Mouse (Mus musculus): ENCODE results near the gene C1qc. TPM values are rescaled to one million over a fixed set of nuclear protein-coding genes. Genes with fewer than 3 reads are reported as not detected.

The C1qc gene
- polyA plus RNA-seq, 1 experiment = 108 TPM

GRCm38 (mm10) chr4:136924529-136924928 is 31.7 kb upstream of the C1qc start:
- no peak for TF ChIP-seq CTCF (IDR thresholded peaks at IDR 0.05; ENCODE audit: extremely low read depth, insufficient read length, insufficient replicate concordance, low read depth, low read length)
- Histone ChIP-seq H3K4me1 (ENCODE audit: control insufficient read depth, insufficient read depth, insufficient read length, low read length) (no peaks in the 10 kb centered on the region), H3K4me3 (ENCODE audit: low read depth, low read length) (no peak overlapping the region), H3K27me3 (ENCODE audit: control insufficient read depth, insufficient read depth, low read length) (no peaks in the 10 kb centered on the region), H3K27ac (ENCODE audit: insufficient read depth, low read depth, low read length) (no peak overlapping the region), H3K36me3 (ENCODE audit: control insufficient read depth, insufficient read depth, low read length) (no peaks in the 10 kb centered on the region)
- 4% methylated on average over 6 of the region's 6 CpGs for WGBS

- no peak overlapping the region for H3K4me3 ChIP-seq (ENCODE audit: low read depth, low read length)
- no peak overlapping the region for H3K27ac ChIP-seq (ENCODE audit: insufficient read depth, low read depth, low read length)
- H3K4me1 ChIP-seq (ENCODE audit: control insufficient read depth, insufficient read depth, insufficient read length, low read length) = no peaks in the 10 kb centered on the region
- 67% methylated on average over 3 of the region's 3 CpGs for WGBS
- TF ChIP-seq POLR2A (IDR thresholded peaks at IDR 0.05; ENCODE audit: low read depth, low read length) (no peak), CTCF (IDR thresholded peaks at IDR 0.05; ENCODE audit: extremely low read depth, insufficient read length, insufficient replicate concordance, low read depth, low read length) (no peak)
- no peaks in the 10 kb centered on the region for H3K36me3 ChIP-seq (ENCODE audit: control insufficient read depth, insufficient read depth, low read length)
- no peaks in the 10 kb centered on the region for H3K27me3 ChIP-seq (ENCODE audit: control insufficient read depth, insufficient read depth, low read length)
These were observed 26.7 kb upstream of the C1qc start for GRCm38 (mm10) chr4:136919526-136919925.

- WGBS = 84% methylated on average over 8 of the region's 8 CpGs
- Histone ChIP-seq H3K27me3 (ENCODE audit: control insufficient read depth, insufficient read depth, low read length) (no peaks in the 10 kb centered on the region), H3K4me1 (ENCODE audit: control insufficient read depth, insufficient read depth, insufficient read length, low read length) (no peaks in the 10 kb centered on the region), H3K36me3 (ENCODE audit: control insufficient read depth, insufficient read depth, low read length) (no peaks in the 10 kb centered on the region), H3K27ac (ENCODE audit: insufficient read depth, low read depth, low read length) (no peak overlapping the region), H3K4me3 (ENCODE audit: low read depth, low read length) (no peak overlapping the region)
- no peak for TF ChIP-seq CTCF (IDR thresholded peaks at IDR 0.05; ENCODE audit: extremely low read depth, insufficient read length, insufficient replicate concordance, low read depth, low read length)
- no peak for TF ChIP-seq POLR2A (IDR thresholded peaks at IDR 0.05; ENCODE audit: low read depth, low read length)
These were observed 26.0 kb upstream of the C1qc start for GRCm38 (mm10) chr4:136918834-136919233.

GRCm38 (mm10) chr4:136917165-136917524 is 24.3 kb upstream of the C1qc start:
- no peaks in the 10 kb centered on the region for H3K4me1 ChIP-seq (ENCODE audit: control insufficient read depth, insufficient read depth, insufficient read length, low read length)
- no peak for TF ChIP-seq POLR2A (IDR thresholded peaks at IDR 0.05; ENCODE audit: low read depth, low read length)
- TF ChIP-seq CTCF (IDR thresholded peaks at IDR 0.05; ENCODE audit: extremely low read depth, insufficient read length, insufficient replicate concordance, low read depth, low read length) = no peak
- 51% methylated on average over 7 of the region's 7 CpGs for WGBS
- H3K27ac ChIP-seq (ENCODE audit: insufficient read depth, low read depth, low read length) = no peak overlapping the region
- H3K36me3 ChIP-seq (ENCODE audit: control insufficient read depth, insufficient read depth, low read length) = no peaks in the 10 kb centered on the region
- no peaks in the 10 kb centered on the region for H3K27me3 ChIP-seq (ENCODE audit: control insufficient read depth, insufficient read depth, low read length)
- no peak overlapping the region for H3K4me3 ChIP-seq (ENCODE audit: low read depth, low read length)

GRCm38 (mm10) chr4:136916359-136917164 is 23.7 kb upstream of the C1qc start:
- H3K27me3 ChIP-seq (ENCODE audit: control insufficient read depth, insufficient read depth, low read length) = no peaks in the 10 kb centered on the region
- no peaks in the 10 kb centered on the region for H3K36me3 ChIP-seq (ENCODE audit: control insufficient read depth, insufficient read depth, low read length)
- WGBS = 73% methylated on average over 20 of the region's 20 CpGs
- H3K27ac ChIP-seq (ENCODE audit: insufficient read depth, low read depth, low read length) = no peak overlapping the region
- TF ChIP-seq CTCF (IDR thresholded peaks at IDR 0.05; ENCODE audit: extremely low read depth, insufficient read length, insufficient replicate concordance, low read depth, low read length) = no peak
- no peak for TF ChIP-seq POLR2A (IDR thresholded peaks at IDR 0.05; ENCODE audit: low read depth, low read length)
- no peaks in the 10 kb centered on the region for H3K4me1 ChIP-seq (ENCODE audit: control insufficient read depth, insufficient read depth, insufficient read length, low read length)
- no peak overlapping the region for H3K4me3 ChIP-seq (ENCODE audit: low read depth, low read length)

GRCm38 (mm10) chr4:136912841-136913240 is 20.0 kb upstream of the C1qc start:
- Histone ChIP-seq H3K27ac (ENCODE audit: insufficient read depth, low read depth, low read length) (no peak overlapping the region), H3K27me3 (ENCODE audit: control insufficient read depth, insufficient read depth, low read length) (no peaks in the 10 kb centered on the region), H3K4me3 (ENCODE audit: low read depth, low read length) (no peak overlapping the region), H3K4me1 (ENCODE audit: control insufficient read depth, insufficient read depth, insufficient read length, low read length) (no peaks in the 10 kb centered on the region), H3K36me3 (ENCODE audit: control insufficient read depth, insufficient read depth, low read length) (no peaks in the 10 kb centered on the region)
- 27% methylated on average over 9 of the region's 9 CpGs for WGBS
- TF ChIP-seq POLR2A (IDR thresholded peaks at IDR 0.05; ENCODE audit: low read depth, low read length) (no peak), CTCF (IDR thresholded peaks at IDR 0.05; ENCODE audit: extremely low read depth, insufficient read length, insufficient replicate concordance, low read depth, low read length) (no peak)

- no peaks in the 10 kb centered on the region for H3K36me3 ChIP-seq (ENCODE audit: control insufficient read depth, insufficient read depth, low read length)
- TF ChIP-seq POLR2A (IDR thresholded peaks at IDR 0.05; ENCODE audit: low read depth, low read length) (no peak), CTCF (IDR thresholded peaks at IDR 0.05; ENCODE audit: extremely low read depth, insufficient read length, insufficient replicate concordance, low read depth, low read length) (no peak)
- H3K4me3 ChIP-seq (ENCODE audit: low read depth, low read length) = no peak overlapping the region
- H3K27ac ChIP-seq (ENCODE audit: insufficient read depth, low read depth, low read length) = no peak overlapping the region
- no peaks in the 10 kb centered on the region for H3K27me3 ChIP-seq (ENCODE audit: control insufficient read depth, insufficient read depth, low read length)
- no peaks in the 10 kb centered on the region for H3K4me1 ChIP-seq (ENCODE audit: control insufficient read depth, insufficient read depth, insufficient read length, low read length)
- WGBS = 42% methylated on average over 9 of the region's 9 CpGs
These were observed 18.9 kb upstream of the C1qc start for GRCm38 (mm10) chr4:136911804-136912203.

All from small intestine, adult 2 months (tissue).